Mouse (Mus musculus) embryo, embryonic 9.5 days (tissue): ENCODE measurements around the gene Flrt1.
"Not testable (repeated sequence)": the region's sequence is repeated elsewhere in the genome, so short reads cannot be mapped to it uniquely, and the experiment has no call there.

ENCODE experiments used
- DNase-seq: peaks from one replicate; pipeline ENCODE4 v3.0.0-alpha.2; 2017; ENCODE audit errors: extremely low spot score

The Flrt1 gene

GRCm38 (mm10) chr19:7103349-7103992 lies 2.1 kb downstream of the Flrt1 start:
- no peak for DNase-seq

GRCm38 (mm10) chr19:7102039-7102438 lies 3.5 kb downstream of the Flrt1 start:
- DNase-seq, result no peak

DNA sequence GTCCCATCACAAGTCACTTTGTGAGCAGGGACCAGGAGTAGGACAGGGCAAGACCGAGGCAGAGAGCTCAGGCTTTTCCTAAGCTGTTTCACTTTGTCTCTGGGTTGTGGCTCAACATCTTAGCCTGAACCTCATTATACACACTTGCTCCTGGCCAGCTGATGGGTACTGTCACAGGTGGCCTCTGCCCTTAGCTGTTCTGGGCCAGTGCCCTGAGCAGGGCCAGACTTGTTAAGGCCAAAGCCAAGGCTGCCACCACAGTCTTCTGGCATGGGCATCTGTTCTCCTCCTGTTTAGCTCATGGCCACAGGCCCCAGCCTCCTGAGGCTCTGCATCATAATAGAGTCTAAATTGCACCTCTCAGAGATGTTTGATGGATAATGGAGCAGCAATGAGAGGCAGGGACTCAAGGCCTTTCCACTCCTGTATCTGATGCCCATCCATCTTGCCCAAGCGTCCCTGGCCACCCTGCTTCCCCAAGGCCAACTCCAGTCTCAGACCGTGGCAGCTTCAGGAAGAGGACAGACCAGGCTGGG lies 5.8 kb downstream of the Flrt1 start:
- no peak for DNase-seq

- no peak for DNase-seq
These were observed 12.8 kb downstream of the Flrt1 start for GRCm38 (mm10) chr19:7092756-7093155.

GRCm38 (mm10) chr19:7091448-7092050 lies 14.0 kb downstream of the Flrt1 start:
- DNase-seq, result no peak

GRCm38 (mm10) chr19:7090369-7091064 lies 15.0 kb downstream of the Flrt1 start:
- no peak for DNase-seq

- no peak for DNase-seq
These were observed 15.7 kb downstream of the Flrt1 start for GRCm38 (mm10) chr19:7089842-7090251.

DNA sequence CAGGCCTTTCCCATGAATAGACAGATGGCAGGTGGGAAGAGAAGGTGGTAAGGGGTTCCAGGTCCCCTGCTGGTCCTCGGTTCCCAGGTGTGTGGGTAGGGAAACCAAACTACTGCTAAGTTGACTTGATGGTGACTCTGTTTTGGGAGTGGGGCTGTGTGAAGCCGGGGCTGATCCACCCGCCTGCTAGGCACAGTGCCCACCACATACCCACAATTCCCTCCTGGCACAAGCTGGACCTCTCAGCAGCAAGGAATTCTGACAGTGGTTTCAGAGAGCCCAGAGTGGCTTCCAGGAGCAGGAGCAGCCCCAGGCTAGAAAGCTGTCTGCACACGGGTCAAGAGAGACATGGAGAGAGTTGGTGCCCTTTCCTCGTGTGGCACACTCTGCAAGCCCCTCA lies 16.5 kb downstream of the Flrt1 start:
- no peak for DNase-seq

GRCm38 (mm10) chr19:7088558-7088957 lies 17.0 kb downstream of the Flrt1 start:
- no peak for DNase-seq

- no peak for DNase-seq
These were observed 20.8 kb downstream of the Flrt1 start for GRCm38 (mm10) chr19:7084734-7085133.

- DNase-seq, result no peak
These were observed 22.3 kb downstream of the Flrt1 start for GRCm38 (mm10) chr19:7083035-7083794.

- no peak for DNase-seq
These were observed 23.8 kb downstream of the Flrt1 start for GRCm38 (mm10) chr19:7081516-7082266.

- DNase-seq, result no peak
These were observed 27.3 kb downstream of the Flrt1 start for GRCm38 (mm10) chr19:7078271-7078670.

DNA sequence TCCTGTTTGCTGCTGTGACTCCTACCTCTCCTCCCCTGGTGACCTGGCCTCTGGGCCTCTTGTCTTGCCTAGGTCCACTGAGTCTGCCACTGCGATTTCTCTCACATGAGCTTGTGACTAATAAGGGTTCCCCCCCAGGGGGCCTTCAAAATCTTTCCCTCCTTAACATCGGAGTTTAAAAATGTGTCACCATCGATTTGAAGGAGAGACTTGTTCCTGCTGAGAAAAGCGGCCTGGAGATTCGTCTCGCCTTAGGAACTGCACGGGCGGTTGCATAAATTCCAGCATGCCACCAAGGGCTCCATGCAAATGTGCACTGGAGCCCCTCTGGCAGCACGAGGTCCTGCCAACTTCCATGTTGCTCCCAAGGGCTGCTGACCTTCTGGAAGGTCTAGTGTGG lies 27.9 kb downstream of the Flrt1 start:
- DNase-seq, result no peak

DNA sequence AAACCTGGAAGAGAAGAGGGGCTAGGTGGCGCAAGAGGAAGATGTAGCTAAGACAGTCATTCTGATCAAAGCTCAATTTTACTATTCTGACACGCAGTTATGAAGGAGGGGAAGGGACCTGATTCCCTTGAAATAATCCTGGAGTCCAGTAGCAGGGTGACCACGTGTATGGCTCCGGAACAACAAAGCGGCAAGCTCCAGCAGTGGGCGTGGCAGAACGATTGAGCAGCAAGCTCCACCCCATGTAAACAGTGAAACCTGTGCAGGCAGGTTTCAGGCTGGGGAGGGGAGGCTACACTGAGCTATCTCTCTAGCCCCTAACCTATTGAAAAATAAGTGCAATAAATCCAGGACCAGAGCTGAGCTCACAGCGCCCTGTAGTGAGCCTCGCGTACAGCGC lies 30.2 kb downstream of the Flrt1 start:
- not testable (repeated sequence) for DNase-seq

- no peak for DNase-seq
These were observed 31.3 kb downstream of the Flrt1 start for GRCm38 (mm10) chr19:7073997-7074781.

GRCm38 (mm10) chr19:7072221-7072620 lies 33.3 kb downstream of the Flrt1 start:
- DNase-seq, result no peak

- DNase-seq, result no peak
These were observed 34.8 kb downstream of the Flrt1 start for GRCm38 (mm10) chr19:7070775-7071174.

DNA sequence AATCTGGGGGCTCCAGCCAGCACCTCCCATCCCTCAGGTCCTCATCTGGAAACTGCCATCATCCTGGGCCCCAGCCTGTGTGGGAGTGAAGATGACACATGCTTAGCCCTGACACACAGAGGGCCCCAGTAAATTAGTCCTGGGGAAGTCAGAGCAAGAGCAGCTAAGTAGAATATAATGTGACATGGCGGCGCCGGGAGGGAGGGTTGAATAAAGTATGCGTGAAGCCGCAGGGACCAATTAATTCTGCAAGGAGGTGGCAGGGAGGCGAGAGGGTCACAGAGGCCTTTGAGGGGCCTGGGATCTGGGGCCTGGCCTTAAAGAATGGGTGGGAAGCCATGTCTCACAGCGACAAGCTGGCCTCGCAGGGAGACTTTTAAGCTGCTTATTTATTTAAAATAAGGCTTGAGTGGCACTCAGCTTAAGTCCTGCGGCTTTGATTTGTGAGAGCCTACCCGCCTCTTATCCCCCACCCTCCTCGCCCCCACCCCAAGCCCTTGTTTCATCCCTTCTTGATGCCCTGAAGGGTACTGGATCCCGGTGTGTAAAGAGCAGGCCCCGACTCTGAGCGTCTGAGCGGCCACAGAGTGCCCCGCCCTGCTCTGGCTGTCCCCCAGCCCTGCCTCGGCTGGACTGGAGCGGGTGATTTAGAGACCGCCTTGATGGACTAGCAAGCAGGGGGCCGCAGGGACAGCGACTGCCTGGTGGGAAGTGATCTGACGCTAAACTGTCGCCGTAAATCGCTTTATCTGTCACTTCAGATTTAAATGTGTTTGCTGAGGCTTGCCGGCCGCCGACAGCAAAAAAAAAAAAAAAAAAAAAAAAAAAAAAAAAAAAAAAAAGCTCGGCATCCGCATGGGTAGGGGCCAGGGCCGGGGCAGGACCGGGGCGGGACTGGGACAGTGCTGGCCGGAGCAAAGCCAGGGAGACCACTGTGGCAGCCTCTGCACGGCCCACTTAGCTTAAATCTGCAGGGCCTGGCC lies 35.5 kb downstream of the Flrt1 start:
- peak; percentile 76 for DNase-seq
